Mouse (Mus musculus) limb, embryonic 11.5 days (tissue): ENCODE measurements around the gene Lbhd1. TPM values are rescaled to one million over a fixed set of nuclear protein-coding genes. Genes with fewer than 3 reads are reported as not detected.

Experiments used
- ATAC-seq: fragments of 200-750 bp; cut with Nextera tagmentation; 2 replicates; pipeline ENCODE4 v1.8.0; 2017; ENCODE audit warnings: low read depth; ENCODE audit not compliant: insufficient number of reproducible peaks, low FRiP score, low TSS enrichment
- DNase-seq: peaks from one replicate; pipeline ENCODE4 v3.0.0-alpha.2; 2015; ENCODE audit warnings: low spot score
- H3K27ac ChIP-seq: fragments of 300-500 bp; sonication (generic); replicated peaks from 2 replicates; pipeline ENCODE4 v1.5.1; 2014; ENCODE audit warnings: low read depth, mild to moderate bottlenecking, low read length
- H3K27me3 ChIP-seq: fragments of 300-500 bp; sonication (generic); 2 replicates; pipeline ENCODE4 v1.6.1; 2014; ENCODE audit warnings: mild to moderate bottlenecking, low read length, mixed read lengths; ENCODE audit not compliant: control insufficient read depth, insufficient read depth
- H3K36me3 ChIP-seq: fragments of 300-500 bp; sonication (generic); 2 replicates; pipeline ENCODE4 v1.6.1; 2014; ENCODE audit warnings: mild to moderate bottlenecking, low read length, moderate library complexity, mixed read lengths; ENCODE audit not compliant: control insufficient read depth, insufficient read depth
- H3K4me1 ChIP-seq: fragments of 300-500 bp; sonication (generic); 2 replicates; pipeline ENCODE4 v1.6.1; 2014; ENCODE audit warnings: low read length, mixed read lengths; ENCODE audit not compliant: control insufficient read depth, insufficient read depth
- H3K4me2 ChIP-seq: fragments of 300-500 bp; sonication (generic); 2 replicates; pipeline ENCODE4 v1.6.1; 2014; ENCODE audit warnings: low read depth, mild to moderate bottlenecking, moderate library complexity; ENCODE audit not compliant: severe bottlenecking
- H3K4me3 ChIP-seq: fragments of 300-500 bp; sonication (generic); 2 replicates; pipeline ENCODE4 v1.5.1; 2014; ENCODE audit warnings: low read depth, low read length
- H3K9ac ChIP-seq: fragments of 300-500 bp; sonication (generic); 2 replicates; pipeline ENCODE4 v1.6.1; 2014; ENCODE audit warnings: mild to moderate bottlenecking, low read length
- H3K9me3 ChIP-seq: fragments of 300-500 bp; sonication (generic); 2 replicates; pipeline ENCODE4 v1.6.1; 2016; ENCODE audit warnings: low read length; ENCODE audit not compliant: control insufficient read depth
- WGBS: fragments of 180-500 bp; shearing (Covaris S2); extraction: QIAGEN DNeasy Blood & Tissue Kit; methylation state at CpG from one replicate; pipeline ENCODE4 v1.1.7; 2014; 5-methylcytosine and 5-hydroxymethylcytosine counted together
- polyA plus RNA-seq: library from polyadenylated mRNA; unstranded; fragments of >200 nt; fragmentation: Nextera tagmentation; extraction: Ambion mirVana; gene quantifications from 2 replicates; pipeline ENCODE4 v1.2.1, GENCODE M21; 2014

Gene Lbhd1
- polyA plus RNA-seq, 1 experiment from 2014 or later = 110 TPM

GRCm38 (mm10) chr19:8842961-8843360, 40.6 kb upstream of the Lbhd1 start:
- no peak overlapping the region for H3K9ac ChIP-seq
- H3K4me2 ChIP-seq = no peak overlapping the region
- H3K27me3 ChIP-seq = no peaks in the 10 kb centered on the region
- H3K27ac ChIP-seq = no peak overlapping the region
- ATAC-seq (no peak), DNase-seq (no peak)
- H3K36me3 ChIP-seq = peaks cover 11% of the 10 kb centered on the region
- H3K9me3 ChIP-seq = no peaks in the 10 kb centered on the region
- 92% methylated on average over 6 of the region's 6 CpGs for WGBS
- H3K4me3 ChIP-seq = no peak overlapping the region
- peaks cover 20% of the 10 kb centered on the region; the same call in 1 of the 2 replicates for H3K4me1 ChIP-seq

GRCm38 (mm10) chr19:8844371-8845129, 39.0 kb upstream of the Lbhd1 start:
- ATAC-seq (no peak), DNase-seq (peak; percentile 86)
- no peak overlapping the region; the same call in 1 of the 2 replicates for H3K9ac ChIP-seq
- H3K4me1 ChIP-seq = peaks cover 11% of the 10 kb centered on the region; the same call in 1 of the 2 replicates
- H3K9me3 ChIP-seq = no peaks in the 10 kb centered on the region
- H3K27ac ChIP-seq = no peak overlapping the region
- H3K27me3 ChIP-seq = no peaks in the 10 kb centered on the region
- peaks cover 13% of the 10 kb centered on the region for H3K36me3 ChIP-seq
- 71% methylated on average over 5 of the region's 5 CpGs for WGBS
- no peak overlapping the region for H3K4me2 ChIP-seq
- H3K4me3 ChIP-seq = no peak overlapping the region

DNA sequence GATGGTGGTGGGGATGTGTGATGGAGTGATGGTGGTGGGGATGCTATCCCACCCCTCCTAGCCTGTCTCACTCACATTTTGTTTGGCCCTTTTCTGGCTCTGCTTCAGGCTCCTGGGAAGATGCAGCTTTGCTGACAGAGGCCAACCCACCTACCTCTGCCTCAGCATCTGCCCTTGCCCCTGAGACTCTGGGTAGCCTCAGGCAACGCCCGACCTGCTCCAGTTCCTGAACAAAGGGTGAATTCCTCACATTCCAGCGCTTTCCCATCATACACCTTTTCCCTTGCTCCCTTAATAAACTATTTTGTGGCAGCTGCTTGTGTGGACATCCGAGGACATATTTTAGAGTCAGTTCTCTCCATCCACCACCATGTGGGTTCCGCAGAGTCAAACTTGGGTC, 35.2 kb upstream of the Lbhd1 start:
- H3K36me3 ChIP-seq = peaks cover 13% of the 10 kb centered on the region
- no peak overlapping the region for H3K4me2 ChIP-seq
- 77% methylated on average over 5 of the region's 5 CpGs for WGBS
- H3K4me3 ChIP-seq = no peak overlapping the region
- H3K27me3 ChIP-seq = no peaks in the 10 kb centered on the region
- H3K9ac ChIP-seq = no peak overlapping the region
- no peak overlapping the region; the same call in 1 of the 2 replicates for H3K27ac ChIP-seq
- no peaks in the 10 kb centered on the region for H3K9me3 ChIP-seq
- no peak for DNase-seq
- ATAC-seq = no peak
- H3K4me1 ChIP-seq = 0 out of 2 replicates have a peak, but pooled peaks cover 4% of the 10 kb centered on the region

DNA sequence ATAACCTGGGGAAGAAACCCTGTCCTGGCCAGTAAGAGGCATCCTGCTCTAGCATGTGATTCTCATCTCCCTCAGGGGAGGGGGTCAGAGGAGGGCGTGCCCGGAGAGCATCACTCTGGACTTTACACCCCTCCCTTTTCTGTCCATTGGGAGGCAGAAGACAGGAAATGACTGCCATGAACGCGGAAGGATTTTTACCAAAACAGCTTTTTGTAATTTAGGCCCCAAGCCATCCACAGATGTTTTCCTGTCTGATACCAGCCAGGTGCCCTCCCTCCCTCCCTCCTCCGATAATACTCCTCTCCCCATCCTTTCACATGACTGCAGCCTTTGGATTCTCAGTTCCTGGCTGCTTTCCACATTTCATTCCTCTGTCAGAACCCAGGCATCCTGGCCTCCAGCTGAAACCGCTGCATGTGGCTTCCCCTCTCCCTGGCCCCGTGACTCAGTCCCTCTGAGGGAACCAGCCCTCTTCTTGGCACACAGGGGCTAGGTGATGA, 33.1 kb upstream of the Lbhd1 start, which contains the start of gene Lrrn4cl:
TSS of gene Lrrn4cl (plus strand) at position 367 of the 500 bp plus-strand sequence.
- Histone ChIP-seq H3K9me3 (no peaks in the 10 kb centered on the region), H3K4me1 (0 out of 2 replicates have a peak, but pooled peaks cover 4% of the 10 kb centered on the region), H3K4me2 (no peak within 1 kb of the TSS), H3K4me3 (no peak within 1 kb of the TSS), H3K9ac (no peak within 1 kb of the TSS), H3K36me3 (peaks cover 13% of the 10 kb centered on the region), H3K27me3 (no peaks in the 10 kb centered on the region), H3K27ac (no peak within 1 kb of the TSS)
- ATAC-seq = no peak
- 16% methylated on average over 7 of the region's 7 CpGs for WGBS
- DNase-seq = no peak

DNA sequence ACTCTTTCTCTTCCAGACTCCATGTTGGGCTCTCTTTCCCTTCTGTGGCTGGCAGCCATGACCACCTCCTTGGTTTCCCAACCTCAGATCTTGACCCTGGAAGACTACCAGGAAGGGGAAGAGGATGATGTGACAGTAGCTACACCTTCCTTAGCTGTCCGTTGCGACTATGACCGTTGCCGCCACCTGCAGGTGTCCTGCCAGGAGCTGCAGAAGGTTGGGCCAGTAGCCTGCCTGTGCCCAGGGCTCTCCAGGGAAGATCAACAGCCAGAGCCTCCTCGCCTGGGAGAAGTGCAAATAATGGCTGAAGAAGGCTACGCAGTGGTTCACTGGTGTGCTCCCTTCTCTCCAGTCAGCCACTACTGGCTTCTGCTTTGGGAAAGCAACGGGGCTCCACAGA, 31.9 kb upstream of the Lbhd1 start:
- no peak overlapping the region for H3K4me2 ChIP-seq
- no peak overlapping the region for H3K27ac ChIP-seq
- no peaks in the 10 kb centered on the region for H3K27me3 ChIP-seq
- no peaks in the 10 kb centered on the region for H3K9me3 ChIP-seq
- H3K9ac ChIP-seq = no peak overlapping the region
- DNase-seq (no peak), ATAC-seq (no peak)
- no peak overlapping the region for H3K4me3 ChIP-seq
- H3K36me3 ChIP-seq = peaks cover 8% of the 10 kb centered on the region
- 0 out of 2 replicates have a peak, but pooled peaks cover 4% of the 10 kb centered on the region for H3K4me1 ChIP-seq
- 52% methylated on average over 7 of the region's 7 CpGs for WGBS

DNA sequence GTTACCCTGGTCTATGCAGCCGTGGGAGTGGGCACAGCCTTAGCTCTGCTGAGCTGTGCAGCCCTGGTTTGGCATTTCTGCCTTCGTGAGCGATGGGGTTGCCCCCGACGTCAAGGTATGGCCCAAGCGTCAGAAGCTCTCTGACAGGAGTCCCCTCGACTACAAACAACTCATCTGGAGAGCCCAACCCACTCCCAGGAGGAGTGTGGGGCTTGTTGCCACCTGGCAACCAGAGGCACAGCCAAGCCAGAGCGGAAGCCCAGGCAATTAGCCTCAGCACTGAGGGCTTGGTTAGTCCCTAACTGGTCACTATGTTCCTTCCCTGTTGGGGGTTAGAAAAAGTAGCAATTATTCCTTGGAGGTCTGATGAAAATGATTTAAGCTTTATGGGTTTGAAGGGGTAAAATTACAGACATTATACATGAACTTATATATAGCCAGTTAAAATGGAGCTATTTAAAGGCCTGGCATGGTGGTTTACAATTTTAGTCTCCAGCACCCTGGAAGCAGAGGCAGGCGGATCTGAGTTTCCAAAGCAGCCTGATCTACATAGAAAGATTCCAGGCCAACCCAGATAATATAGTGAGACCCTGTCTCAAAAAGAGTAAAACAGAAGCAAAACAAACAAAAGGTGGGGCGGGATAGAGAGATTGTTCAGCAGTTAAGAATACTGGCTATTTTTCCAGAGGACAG, 31.1 kb upstream of the Lbhd1 start:
- Histone ChIP-seq H3K4me2 (no peak overlapping the region), H3K4me1 (0 out of 2 replicates have a peak, but pooled peaks cover 4% of the 10 kb centered on the region), H3K36me3 (peaks cover 6% of the 10 kb centered on the region), H3K9me3 (no peaks in the 10 kb centered on the region), H3K9ac (no peak overlapping the region; the same call in 1 of the 2 replicates), H3K27me3 (no peaks in the 10 kb centered on the region), H3K27ac (no peak overlapping the region), H3K4me3 (no peak overlapping the region)
- no peak for ATAC-seq
- no peak for DNase-seq
- 54% methylated on average over 10 of the region's 10 CpGs for WGBS

DNA sequence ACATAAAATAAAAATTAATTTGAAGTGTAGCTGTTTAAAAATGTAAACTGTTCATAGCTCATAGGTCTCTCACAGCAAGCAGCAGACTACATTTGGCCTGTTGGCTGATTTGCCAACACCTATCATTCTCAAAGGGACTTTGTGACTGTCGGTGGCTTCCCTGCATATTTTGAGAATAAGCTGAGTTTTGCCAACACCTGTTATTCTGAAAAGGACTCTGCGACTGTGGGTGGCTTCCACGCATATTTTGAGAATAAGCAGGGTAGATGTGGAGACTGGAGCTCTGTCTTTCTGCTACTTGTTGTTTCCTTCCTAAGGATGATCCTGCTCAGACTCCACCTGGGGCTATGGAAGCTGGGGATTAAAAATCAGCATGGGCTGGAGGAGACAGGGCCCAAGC, 30.4 kb upstream of the Lbhd1 start:
- ATAC-seq = no peak
- H3K4me1 ChIP-seq = 0 out of 2 replicates have a peak, but pooled peaks cover 4% of the 10 kb centered on the region
- no peak overlapping the region for H3K9ac ChIP-seq
- no peak overlapping the region for H3K4me3 ChIP-seq
- no peaks in the 10 kb centered on the region for H3K27me3 ChIP-seq
- H3K9me3 ChIP-seq = no peaks in the 10 kb centered on the region
- 88% methylated on average over 3 of the region's 3 CpGs for WGBS
- no peak for DNase-seq
- 0 out of 2 replicates have a peak, but pooled peaks cover 2% of the 10 kb centered on the region for H3K36me3 ChIP-seq
- H3K4me2 ChIP-seq = no peak overlapping the region
- H3K27ac ChIP-seq = no peak overlapping the region

DNA sequence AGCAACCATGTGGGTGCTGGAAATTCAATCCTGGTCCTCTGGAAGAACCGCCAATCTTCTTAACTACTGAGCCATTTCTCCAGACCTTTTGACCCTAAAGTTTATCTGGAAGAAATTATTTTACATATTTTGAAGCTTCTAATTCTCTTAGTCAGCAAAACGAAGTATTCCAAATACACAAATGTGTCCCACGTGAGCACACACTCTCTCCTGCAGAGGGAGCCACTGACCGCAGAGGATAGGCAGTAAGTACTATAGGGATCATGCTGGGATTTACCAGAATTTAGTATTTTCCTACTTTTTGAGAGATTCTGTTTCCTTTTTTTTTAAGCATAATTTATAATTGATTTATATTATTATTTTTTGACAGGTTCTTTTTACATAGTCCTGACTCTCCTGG, 25.8 kb upstream of the Lbhd1 start:
- Histone ChIP-seq H3K4me3 (no peak overlapping the region), H3K4me1 (no peaks in the 10 kb centered on the region), H3K9ac (no peak overlapping the region), H3K9me3 (no peaks in the 10 kb centered on the region), H3K4me2 (no peak overlapping the region), H3K27me3 (no peaks in the 10 kb centered on the region), H3K27ac (no peak overlapping the region), H3K36me3 (no peaks in the 10 kb centered on the region)
- DNase-seq (peak; percentile 45), ATAC-seq (no peak)
- WGBS = 39% methylated on average over 4 of the region's 4 CpGs
